Mouse (Mus musculus): ENCODE measurements at regions not wholly inside any gene's neighbourhood (a gene's known extent, or its start where the extent isn't known, plus 50 kb on each side); places are given as distances from the start of the nearest gene placed in this dataset.

DNA sequence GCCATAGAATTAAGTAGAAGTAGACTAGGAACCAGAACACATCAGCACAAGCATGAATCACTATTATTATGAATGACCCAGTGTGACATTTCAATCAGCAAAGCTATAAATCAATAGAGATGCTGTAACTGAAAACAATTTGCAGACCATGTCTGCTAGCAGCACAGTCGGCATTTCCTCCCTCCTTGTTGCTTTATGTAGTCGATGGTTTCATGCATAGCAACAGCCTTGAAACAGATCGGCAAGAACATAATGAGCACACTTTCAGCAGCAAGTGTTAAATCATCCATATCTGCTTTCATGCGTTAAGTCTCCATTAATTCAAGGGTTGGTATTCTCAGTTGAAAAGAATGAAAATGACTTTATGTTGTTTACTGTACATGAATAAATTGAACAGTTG, 3669.2 kb downstream of the 9330182O14Rik start:
- DNase-seq: no peak

Data from cerebellum, adult 9-10 months (tissue).